Mouse (Mus musculus) erythroblast, embryonic 14.5 days (primary cell): ENCODE data around the gene Slc28a1. TPM values are rescaled to one million over a fixed set of nuclear protein-coding genes. Genes with fewer than 3 reads are reported as not detected.
"Not testable (repeated sequence)": the region's sequence is repeated elsewhere in the genome, so short reads cannot be mapped to it uniquely, and the experiment has no call there.

Experiments
- H3K27me3 ChIP-seq: 2 replicates; pipeline ENCODE4 v1.6.1; 2012; ENCODE audit warnings: inconsistent platforms; ENCODE audit not compliant: control insufficient read depth
- H3K36me3 ChIP-seq: 2 replicates; pipeline ENCODE4 v1.6.1; 2012; ENCODE audit warnings: mild to moderate bottlenecking, inconsistent platforms; ENCODE audit not compliant: control insufficient read depth
- H3K4me1 ChIP-seq: 2 replicates; pipeline ENCODE4 v1.6.1; 2012; ENCODE audit warnings: inconsistent platforms; ENCODE audit not compliant: control insufficient read depth
- H3K4me3 ChIP-seq: replicated peaks from 2 replicates; pipeline ENCODE3; 2012; ENCODE audit warnings: moderate library complexity, mild to moderate bottlenecking, inconsistent platforms
- H3K9me3 ChIP-seq: 2 replicates; pipeline ENCODE4 v1.6.1; 2012; ENCODE audit warnings: low read length, inconsistent platforms, mixed read lengths; ENCODE audit not compliant: control insufficient read depth
- GATA1 ChIP-seq: IDR thresholded peaks from 2 replicates; pipeline ENCODE4 v1.6.1; 2012; ENCODE audit warnings: low read length, inconsistent platforms, mixed read lengths
- TAL1 ChIP-seq: IDR thresholded peaks from 3 replicates; pipeline ENCODE4 v1.6.1; 2012; ENCODE audit warnings: low read length, inconsistent platforms, mixed read lengths
- polyA plus RNA-seq: library from polyadenylated mRNA; stranded (reverse); fragments of >175 nt; gene quantifications from 2 replicates; pipeline ENCODE4 v1.2.3, GENCODE M21; 2012

Slc28a1 gene
- polyA plus RNA-seq, 1 experiment = not detected

- no peaks in the 10 kb centered on the region for H3K27me3 ChIP-seq
- H3K4me1 ChIP-seq = no peaks in the 10 kb centered on the region
- no peaks in the 10 kb centered on the region for H3K36me3 ChIP-seq
- H3K4me3 ChIP-seq = no peak overlapping the region
- no peaks in the 10 kb centered on the region for H3K9me3 ChIP-seq
- TF ChIP-seq GATA1 (no peak), TAL1 (no peak)
Measured at GRCm38 (mm10) chr7:81174654-81175053, 60.1 kb downstream of the Slc28a1 start.

- Histone ChIP-seq H3K4me1 (no peaks in the 10 kb centered on the region), H3K4me3 (no peak overlapping the region), H3K27me3 (no peaks in the 10 kb centered on the region), H3K9me3 (no peaks in the 10 kb centered on the region), H3K36me3 (no peaks in the 10 kb centered on the region)
- TF ChIP-seq GATA1 (no peak), TAL1 (no peak)
Measured at GRCm38 (mm10) chr7:81176187-81176769, 61.7 kb downstream of the Slc28a1 start.

GRCm38 (mm10) chr7:81179494-81179893 is 64.9 kb downstream of the Slc28a1 start:
- Histone ChIP-seq H3K27me3 (no peaks in the 10 kb centered on the region), H3K4me1 (no peaks in the 10 kb centered on the region), H3K9me3 (no peaks in the 10 kb centered on the region; the same call in 1 of the 2 replicates), H3K36me3 (no peaks in the 10 kb centered on the region), H3K4me3 (no peak overlapping the region)
- TF ChIP-seq GATA1 (no peak), TAL1 (no peak)

GRCm38 (mm10) chr7:81182492-81183175 is 68.0 kb downstream of the Slc28a1 start:
- no peak overlapping the region for H3K4me3 ChIP-seq
- peaks cover 2% of the 10 kb centered on the region; the same call in 1 of the 2 replicates for H3K9me3 ChIP-seq
- H3K27me3 ChIP-seq = no peaks in the 10 kb centered on the region
- no peaks in the 10 kb centered on the region for H3K4me1 ChIP-seq
- TF ChIP-seq GATA1 = no peak
- no peak for TF ChIP-seq TAL1
- no peaks in the 10 kb centered on the region for H3K36me3 ChIP-seq

GRCm38 (mm10) chr7:81183181-81183580 is 68.6 kb downstream of the Slc28a1 start:
- Histone ChIP-seq H3K9me3 (peaks cover 2% of the 10 kb centered on the region; the same call in 1 of the 2 replicates), H3K4me3 (no peak overlapping the region), H3K27me3 (no peaks in the 10 kb centered on the region), H3K36me3 (no peaks in the 10 kb centered on the region), H3K4me1 (no peaks in the 10 kb centered on the region)
- no peak for TF ChIP-seq GATA1

GRCm38 (mm10) chr7:81184136-81184535 is 69.5 kb downstream of the Slc28a1 start:
- Histone ChIP-seq H3K9me3 (peaks cover 2% of the 10 kb centered on the region; the same call in 1 of the 2 replicates), H3K4me1 (no peaks in the 10 kb centered on the region), H3K27me3 (no peaks in the 10 kb centered on the region), H3K4me3 (no peak overlapping the region), H3K36me3 (no peaks in the 10 kb centered on the region)
- TF ChIP-seq TAL1 (no peak), GATA1 (no peak)

GRCm38 (mm10) chr7:81184651-81185050 is 70.1 kb downstream of the Slc28a1 start:
- no peaks in the 10 kb centered on the region for H3K4me1 ChIP-seq
- no peak for TF ChIP-seq TAL1
- no peak for TF ChIP-seq GATA1
- H3K9me3 ChIP-seq = peaks cover 2% of the 10 kb centered on the region; the same call in 1 of the 2 replicates
- H3K27me3 ChIP-seq = no peaks in the 10 kb centered on the region
- H3K4me3 ChIP-seq = no peak overlapping the region
- H3K36me3 ChIP-seq = no peaks in the 10 kb centered on the region

GRCm38 (mm10) chr7:81186036-81186435 is 71.4 kb downstream of the Slc28a1 start:
- H3K9me3 ChIP-seq, H3K36me3 ChIP-seq, H3K27me3 ChIP-seq, H3K4me1 ChIP-seq, H3K4me3 ChIP-seq: not testable (repeated sequence)

- no peak overlapping the region for H3K4me3 ChIP-seq
- TF ChIP-seq GATA1 (no peak), TAL1 (no peak)
- no peaks in the 10 kb centered on the region for H3K27me3 ChIP-seq
- H3K4me1 ChIP-seq = no peaks in the 10 kb centered on the region
- peaks cover 2% of the 10 kb centered on the region; the same call in 1 of the 2 replicates for H3K9me3 ChIP-seq
- no peaks in the 10 kb centered on the region for H3K36me3 ChIP-seq
Measured at GRCm38 (mm10) chr7:81189180-81189579, 74.6 kb downstream of the Slc28a1 start.

- Histone ChIP-seq H3K9me3 (no peaks in the 10 kb centered on the region), H3K4me1 (no peaks in the 10 kb centered on the region), H3K4me3 (no peak overlapping the region), H3K27me3 (no peaks in the 10 kb centered on the region), H3K36me3 (no peaks in the 10 kb centered on the region)
- TF ChIP-seq TAL1 (no peak), GATA1 (no peak)
Measured at GRCm38 (mm10) chr7:81195509-81195908, 80.9 kb downstream of the Slc28a1 start.
